Mouse (Mus musculus) heart, adult 11 months (tissue): ENCODE measurements around the gene Rab11fip4.

ENCODE experiments used
- DNase-seq: peaks from one replicate; pipeline ENCODE4 v3.0.0; 2022

Rab11fip4 gene

DNA sequence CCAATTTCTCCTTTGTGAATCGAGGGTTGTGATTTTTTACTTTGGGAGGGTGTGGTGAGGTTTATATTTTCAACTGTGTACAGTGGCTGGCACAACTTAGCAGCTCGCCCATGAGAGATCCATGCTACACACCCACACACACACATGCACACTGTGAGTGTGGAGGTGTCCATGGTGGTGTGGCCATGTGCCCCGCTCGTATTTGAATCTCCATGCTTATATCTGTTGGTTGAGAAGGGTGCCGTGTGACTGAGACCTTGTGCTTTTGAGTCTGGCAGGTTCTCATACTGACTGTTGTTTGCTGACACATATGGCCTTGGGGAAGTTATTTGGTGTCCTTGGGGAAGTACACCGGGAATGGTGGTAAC, 123.7 kb downstream of the Rab11fip4 start:
- DNase-seq: no peak

DNA sequence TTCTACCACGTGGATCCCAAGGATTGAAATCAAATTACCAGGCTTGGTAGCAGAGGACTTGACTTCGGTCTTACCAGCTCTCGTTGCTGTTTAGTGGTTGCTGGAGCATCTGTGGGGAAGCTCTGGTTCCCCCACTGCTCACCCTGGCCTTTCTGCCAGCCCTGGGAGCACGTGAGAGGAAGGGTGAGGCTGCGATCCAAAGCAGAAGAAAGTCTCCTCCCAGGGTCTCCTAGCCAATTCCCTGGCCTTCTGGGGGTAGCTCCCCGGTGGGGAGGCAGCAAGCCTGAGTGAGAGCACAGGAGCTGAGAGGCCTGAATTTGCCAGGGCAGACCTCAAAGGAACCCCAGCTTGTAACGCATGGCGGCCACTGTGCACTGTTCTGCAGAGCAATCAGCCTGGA, 124.3 kb downstream of the Rab11fip4 start:
- DNase-seq: peak; percentile 94

DNA sequence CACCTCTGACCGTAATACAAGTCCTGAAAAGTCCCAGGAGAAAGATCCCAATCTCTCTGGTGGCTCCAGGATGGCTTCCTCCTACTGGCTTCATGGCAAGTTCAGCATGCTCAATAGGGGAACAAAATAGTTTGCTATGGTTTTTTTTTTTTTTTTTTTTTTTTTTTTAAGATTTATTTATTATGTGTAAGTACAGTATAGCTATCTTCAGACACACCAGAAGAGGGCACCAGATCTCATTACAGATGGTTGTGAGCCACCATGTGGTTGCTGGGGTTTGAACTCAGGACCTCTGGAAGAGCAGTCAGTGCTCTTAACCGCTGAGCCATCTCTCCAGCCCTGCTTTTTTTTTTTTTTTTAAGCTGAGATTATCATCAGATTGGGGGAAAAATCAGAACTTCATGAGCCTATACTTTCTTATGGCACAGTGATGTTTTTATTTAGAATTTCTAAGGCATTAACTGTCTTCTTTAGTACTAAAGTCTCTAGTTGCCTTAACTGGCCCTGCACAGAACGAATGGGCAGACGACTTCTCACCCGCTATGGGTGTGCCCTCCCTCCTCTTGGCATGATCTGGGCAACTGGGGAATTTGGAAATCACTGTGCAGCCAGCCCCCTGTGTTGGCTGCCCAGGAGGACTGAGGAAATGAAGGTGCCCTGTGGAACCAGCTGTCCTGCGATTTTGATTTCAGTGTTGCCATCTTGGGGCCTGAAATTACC, 124.9 kb downstream of the Rab11fip4 start:
- no peak for DNase-seq

DNA sequence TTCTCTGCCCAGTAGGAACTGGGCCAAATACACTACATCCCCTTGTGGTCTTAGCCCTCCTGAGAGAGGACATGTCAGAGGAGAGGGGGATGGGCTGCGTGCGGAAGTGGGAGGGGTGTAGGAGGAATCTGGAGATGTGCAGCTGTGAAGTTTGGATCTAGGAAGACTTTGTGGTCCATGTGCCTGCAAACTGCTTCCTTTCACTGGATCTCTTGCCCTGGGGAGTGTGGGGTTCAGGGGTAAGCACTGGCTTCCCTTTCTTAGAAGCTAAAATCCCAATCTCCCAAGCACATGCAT, 125.4 kb downstream of the Rab11fip4 start:
- DNase-seq: no peak

DNA sequence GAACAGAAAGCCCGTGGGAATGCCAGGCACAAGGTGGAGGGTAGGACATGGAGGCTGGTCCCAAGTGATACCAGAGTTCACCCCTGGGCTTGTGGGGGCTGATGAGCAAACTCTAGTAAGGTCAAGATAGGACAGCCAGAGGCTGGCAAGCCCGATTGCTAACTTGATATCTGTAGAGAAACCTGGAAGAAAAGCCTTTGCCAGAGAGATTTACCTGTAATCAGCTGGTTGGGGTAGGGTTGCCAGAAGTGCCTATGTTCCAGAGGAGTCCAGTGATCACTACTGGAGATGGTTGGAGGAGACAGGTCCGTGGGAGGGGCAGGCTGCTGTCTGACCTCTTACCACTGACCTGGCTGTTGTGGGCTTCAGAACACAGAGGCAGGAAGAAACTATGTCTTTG, 126.3 kb downstream of the Rab11fip4 start:
- DNase-seq: no peak

DNA sequence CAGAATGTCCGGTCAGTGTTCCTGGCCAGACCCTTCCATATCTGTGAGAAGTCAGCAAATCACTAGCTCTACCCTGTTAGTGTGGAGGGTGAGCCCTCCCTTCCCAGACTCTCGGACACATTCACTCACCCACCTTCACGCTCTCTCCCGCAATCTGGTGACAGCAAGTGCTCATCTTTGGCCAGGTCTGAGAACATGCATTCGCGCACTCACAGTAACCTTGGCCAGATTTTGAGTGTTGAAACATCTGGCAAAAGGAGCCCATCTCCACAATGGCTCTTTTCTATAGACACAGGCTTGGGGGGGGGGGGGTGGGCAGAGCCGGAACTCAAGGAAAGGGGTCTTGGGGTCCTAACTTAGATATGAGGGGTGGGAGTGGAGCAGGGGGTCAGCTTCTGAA, 126.8 kb downstream of the Rab11fip4 start:
- DNase-seq: no peak

DNA sequence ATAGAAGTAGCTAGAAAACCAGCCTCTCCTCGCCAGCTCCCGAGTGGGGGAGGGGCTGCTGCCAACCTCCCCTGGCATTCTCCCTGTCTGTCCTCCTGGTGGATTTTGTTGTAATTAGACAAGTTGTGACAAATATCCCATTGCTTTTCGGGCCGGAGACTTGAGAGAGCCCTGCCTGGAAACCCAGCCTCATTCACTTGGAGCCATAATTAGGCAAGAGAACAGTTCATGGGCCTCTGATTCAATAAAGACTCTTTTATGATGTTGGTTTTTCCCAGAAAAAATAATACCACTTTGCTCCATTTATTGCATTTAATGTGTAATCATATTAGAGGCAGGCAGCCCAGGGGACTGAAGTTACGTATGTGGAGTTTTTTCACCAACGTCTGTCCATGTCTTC, 127.2 kb downstream of the Rab11fip4 start:
- DNase-seq: no peak

DNA sequence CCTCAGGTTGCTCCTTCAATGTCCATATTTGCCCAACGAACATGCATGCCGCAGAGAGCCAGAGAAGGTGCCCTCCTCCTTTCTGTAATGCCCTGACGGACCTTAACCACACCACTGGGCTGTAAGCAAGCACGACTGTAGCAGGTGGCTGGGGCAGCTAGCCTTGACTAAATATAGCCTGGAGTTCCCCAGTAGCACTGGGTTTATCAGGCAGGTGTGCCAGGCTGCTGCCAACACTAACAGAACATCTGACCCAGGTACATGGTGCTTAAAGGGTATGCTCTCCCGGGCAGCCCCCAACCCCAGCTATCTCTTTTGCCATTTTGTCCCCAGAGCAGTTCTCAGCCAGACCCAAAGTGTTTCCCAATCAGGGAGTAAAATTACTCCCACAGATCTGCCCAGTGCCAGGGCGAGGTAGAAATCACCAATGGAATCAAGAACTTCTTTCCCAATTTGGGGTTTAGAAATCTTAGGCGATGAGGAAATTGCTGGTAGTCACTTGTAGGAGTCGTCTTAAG, 127.9 kb downstream of the Rab11fip4 start:
- peak; percentile 93 for DNase-seq

DNA sequence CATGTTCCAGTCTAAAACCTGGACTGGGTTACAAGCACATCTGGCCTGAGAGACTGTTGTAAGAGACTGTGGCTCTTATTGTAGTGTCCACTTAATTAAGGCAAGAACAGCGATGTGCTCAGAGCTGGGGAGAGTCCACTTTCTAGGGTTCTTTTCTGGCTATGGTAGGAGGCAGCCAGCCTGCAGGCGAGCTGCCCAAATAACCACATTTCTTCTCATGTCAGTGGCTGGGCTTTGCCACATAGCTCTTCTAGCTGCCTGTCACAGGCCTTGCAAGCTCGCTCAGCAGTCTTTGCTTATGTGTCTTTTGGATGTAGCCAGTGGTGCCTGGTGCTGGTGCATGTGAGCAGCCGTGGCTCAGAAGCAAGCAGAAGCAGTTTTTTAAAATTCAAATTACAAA, 129.7 kb downstream of the Rab11fip4 start:
- DNase-seq: no peak

DNA sequence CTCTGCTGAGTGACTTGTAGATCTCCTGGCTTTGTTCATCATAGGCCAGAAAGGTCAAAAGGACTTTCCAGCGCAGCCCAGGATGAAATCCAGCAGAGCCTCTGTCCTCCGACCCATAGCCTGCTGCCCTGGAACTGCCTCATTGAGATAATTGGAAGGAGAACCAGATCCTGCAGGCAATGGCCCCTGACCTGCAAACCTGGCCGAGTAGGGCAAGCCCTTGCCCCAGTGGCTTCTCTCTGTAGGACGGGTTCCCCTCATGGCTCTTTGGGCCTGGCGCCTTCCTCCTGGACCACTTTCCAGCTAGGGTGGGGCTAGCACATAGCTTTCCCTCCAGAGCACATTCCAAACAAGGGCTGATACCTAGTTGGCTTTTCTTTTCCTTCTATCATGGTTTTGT, 131.8 kb downstream of the Rab11fip4 start:
- DNase-seq: peak; percentile 93

DNA sequence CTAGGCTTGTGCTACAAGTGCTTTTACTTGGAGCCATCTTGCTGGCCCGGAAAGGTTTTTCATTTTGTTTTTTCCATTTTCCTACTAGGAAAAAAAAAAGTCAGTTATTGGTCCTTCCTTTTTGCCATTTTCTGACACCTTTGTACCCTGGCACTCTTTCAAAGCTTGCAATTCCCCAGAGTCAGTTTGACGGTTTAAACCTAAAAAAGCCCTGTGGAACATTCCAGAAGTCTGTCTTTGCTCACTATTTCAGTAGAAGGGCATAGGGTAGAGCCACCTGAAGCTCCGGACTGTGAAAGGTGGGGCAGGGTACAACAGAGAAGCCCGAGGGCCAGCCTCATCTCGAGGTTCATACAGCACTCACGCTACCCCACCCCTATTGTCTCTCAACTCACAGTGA, 134.0 kb downstream of the Rab11fip4 start:
- no peak for DNase-seq

DNA sequence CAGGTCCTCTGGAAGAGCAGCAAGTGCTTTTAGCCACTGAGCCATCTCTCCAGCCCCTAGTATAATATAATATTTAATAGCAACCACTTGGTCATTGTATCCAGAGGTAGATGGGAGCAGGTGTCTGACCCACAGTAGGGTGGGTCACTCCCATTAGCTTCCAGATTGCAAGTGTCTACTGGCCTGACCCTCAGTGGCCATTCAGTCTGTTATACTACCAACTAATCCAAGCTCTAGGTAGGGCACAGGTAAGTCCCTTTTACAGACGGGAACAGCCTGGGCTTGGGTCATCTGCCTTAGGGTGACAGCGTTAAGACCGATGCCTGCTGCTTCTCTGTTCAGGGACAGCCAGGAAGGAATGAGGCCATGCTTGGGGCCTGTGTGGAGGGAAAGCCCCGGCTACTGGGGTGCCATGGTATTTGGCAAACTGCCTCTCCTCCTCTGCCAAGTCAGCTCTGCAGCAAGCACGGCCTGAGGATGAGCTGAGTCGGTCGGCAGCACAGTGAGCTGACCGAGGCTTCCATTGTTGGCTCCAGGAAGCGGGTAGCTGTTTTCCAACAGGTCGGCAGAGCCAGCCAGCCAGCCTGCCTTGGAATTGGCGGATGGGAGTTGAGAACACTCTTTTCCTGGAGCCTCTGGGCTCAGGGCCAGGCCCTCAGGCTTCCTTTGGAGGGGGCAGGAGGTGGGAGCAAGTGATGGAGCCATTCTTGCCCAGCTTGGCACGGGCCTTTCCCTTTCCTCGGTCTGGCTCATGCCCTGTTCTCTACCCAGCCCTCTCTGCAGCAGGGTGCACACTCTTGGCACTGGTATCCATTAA, 138.4 kb downstream of the Rab11fip4 start:
- peak; percentile 98 for DNase-seq

DNA sequence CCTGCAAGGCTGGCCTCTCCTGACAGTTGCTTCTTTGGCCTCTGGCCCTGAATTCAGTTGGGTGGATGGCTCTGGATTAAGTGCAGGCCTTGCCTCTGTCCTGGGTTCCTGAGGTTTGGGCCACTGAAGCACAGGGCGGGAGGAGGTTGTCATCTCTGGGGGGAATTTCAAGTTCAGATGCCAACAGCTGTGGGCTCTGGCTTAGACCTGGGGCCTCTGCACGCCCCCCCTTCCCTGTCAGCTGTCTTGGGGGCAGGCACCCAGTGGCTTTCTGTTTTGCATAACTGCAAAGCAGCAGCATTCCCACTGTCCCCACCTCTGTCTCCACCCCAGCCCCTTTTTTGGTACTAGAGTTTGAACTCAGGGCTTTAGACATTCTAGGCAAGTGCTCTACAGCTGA, 139.4 kb downstream of the Rab11fip4 start:
- peak; percentile 80 for DNase-seq

DNA sequence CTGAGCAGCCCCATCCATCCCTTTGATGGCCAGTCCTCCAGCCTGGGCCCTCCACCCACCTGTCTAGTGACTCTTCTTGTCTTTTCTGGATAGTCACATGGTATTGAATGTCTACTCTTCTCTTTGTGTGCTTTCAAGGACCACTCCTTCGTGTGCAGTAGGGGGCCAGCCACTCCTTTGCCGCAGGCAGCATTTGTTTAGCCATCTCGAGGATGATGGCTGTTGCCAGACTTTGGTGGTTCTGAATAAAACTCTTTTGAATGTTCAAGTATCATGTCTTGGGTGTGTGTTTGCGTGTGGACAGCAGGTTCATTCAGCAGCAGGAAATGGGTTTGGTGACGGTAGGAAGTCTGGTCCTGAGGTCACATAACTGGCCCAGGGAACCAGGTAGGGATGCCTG, 140.5 kb downstream of the Rab11fip4 start:
- peak; percentile 62 for DNase-seq

DNA sequence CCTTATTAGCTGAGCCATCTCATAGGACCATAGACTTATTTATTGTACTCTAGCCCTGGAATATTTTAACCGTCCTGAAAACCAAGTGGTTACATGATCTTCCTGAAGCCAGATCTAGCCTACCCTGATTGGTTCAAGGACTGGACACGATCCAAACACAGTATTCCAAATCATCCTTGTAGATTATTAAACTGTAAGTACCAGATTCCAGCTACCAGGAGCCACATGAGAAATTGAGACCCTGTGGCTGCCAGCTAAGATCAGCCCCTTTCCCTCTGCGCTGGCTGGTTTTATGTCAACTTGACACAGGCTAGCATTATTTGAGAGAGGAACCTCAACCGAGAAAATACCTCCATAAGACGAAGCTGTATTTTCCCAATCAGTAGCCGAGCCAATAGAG, 142.0 kb downstream of the Rab11fip4 start:
- no peak for DNase-seq

DNA sequence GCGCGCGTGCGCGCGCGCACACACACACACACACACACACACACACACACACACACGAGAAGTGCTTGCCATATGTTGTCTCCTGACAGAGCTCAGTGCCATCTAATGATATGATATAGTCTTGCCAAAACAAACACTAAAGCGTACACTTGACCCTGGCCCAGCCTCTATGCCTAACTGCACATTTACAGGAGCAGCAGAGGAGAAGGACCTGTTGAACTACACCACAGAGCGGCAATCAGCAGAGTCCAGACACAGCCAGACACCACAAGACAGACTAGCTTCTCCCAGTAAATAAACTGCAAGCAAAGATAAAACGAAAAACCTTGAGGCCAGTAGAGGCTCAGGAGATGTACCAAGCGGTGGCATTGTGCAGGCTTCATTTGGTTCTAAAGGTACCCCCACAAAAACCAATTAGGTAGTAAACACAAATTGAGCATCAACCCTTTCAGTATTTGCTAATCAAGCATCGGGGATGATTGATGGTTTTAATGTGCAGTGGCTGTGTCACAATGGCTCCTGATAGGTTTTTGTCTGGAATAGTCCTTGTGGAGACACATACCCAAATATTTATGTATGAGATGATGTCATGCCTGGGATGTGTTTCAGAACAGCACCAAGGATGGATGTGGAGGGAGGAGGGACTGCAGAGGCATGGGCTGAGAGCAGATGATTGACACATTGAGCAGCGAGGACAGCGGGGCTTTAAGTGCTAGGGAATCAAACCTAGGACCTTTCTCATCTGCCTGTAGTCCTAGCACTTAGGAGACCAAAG, 145.4 kb downstream of the Rab11fip4 start:
- DNase-seq: no peak

DNA sequence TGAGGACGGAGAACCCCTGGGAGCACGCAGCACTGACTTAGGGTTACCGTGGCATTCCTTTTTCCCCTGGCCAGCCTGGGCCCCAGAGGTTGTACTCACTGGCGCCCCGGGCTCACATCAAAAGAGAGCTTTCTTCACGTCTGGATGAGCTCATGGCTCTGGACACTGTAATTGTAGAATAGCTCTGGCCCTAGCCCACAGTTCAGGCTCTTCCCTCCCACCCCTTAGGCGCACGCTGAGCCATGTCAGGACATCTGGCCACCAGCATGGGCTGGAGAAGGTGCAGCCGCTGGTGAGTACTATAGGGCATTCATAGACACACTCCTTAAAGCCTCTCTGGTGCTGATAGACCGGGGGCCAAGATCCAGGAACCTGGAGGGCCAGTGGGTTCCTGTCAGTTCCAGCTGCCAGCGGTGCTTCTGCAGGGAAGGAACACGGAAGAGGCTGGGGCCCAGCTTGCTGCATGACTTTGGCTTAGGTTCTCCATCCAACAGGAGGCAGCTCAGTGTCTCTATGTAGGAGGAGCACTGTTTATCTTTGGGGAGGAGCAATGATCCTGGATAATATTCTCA, 146.2 kb downstream of the Rab11fip4 start:
- DNase-seq: peak; percentile 92

DNA sequence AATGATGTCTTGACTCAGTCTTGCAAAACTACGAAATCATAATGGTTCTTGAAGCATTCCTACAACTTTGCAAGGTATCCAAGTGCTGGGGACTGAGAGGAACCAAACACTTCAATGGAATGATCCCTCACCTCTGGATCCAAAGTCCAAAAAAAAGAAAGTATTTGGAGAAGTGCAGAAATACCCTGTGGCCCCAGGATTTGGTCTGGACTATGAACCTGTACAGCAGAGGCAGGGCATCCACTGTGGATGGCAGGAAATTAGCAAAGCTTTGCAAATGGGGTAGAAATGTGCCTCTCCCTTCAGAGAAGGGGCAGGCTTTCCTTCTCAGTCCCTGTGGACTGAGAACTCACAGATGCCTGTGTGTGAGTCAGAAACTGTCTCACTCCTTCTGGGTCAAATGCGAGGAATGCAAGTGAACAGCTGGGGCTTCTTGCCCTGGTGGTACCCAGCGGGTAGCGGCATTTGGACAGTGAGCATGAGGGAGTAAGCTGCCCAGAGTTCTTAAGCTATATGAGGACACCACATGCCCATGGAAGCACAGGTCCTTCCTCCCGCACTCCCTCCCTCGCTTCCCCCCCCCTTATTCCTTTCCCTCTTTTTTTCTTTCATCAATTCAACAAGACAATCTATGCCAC, 147.0 kb downstream of the Rab11fip4 start:
- no peak for DNase-seq

DNA sequence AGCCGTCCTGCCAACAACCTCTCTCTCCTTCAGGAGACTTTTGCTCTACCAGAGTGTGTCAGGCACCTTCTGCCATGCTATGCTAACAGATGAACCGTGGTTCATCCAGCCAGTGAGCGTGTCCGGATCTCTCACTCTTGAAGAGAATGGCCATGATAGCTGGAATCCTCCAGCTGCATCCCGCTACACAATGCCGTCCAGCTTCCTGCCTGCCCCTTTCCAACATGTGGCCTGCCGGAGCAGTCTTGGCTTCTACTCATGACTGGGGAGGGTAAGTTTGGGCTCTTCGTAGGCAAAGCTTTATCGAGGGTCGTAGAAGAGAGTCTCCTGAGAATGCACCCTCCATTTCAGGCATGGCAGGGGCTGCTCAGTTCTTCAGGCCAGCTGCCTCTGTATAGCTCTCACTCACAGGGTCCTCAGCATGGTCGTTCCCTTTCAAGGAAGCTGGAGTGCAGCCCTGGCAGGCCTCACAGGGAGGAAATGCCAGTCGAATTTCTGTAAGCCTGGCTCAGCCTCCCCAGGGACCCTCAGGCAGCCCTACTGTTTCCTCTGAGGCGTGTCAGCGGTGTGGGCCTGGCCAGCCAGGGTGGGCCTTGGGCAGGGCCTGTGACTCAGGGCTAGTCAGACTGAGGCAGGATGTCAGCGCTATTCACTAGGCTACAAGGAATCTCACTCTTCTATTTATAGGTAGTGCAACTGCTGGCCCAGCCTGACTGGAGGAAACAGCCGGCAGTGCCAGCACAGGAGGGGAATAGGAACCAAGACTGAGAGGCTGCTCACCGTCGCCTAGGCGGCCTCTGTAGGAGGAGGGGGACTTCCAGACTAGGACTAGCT, 147.9 kb downstream of the Rab11fip4 start:
- peak; percentile 99 for DNase-seq

DNA sequence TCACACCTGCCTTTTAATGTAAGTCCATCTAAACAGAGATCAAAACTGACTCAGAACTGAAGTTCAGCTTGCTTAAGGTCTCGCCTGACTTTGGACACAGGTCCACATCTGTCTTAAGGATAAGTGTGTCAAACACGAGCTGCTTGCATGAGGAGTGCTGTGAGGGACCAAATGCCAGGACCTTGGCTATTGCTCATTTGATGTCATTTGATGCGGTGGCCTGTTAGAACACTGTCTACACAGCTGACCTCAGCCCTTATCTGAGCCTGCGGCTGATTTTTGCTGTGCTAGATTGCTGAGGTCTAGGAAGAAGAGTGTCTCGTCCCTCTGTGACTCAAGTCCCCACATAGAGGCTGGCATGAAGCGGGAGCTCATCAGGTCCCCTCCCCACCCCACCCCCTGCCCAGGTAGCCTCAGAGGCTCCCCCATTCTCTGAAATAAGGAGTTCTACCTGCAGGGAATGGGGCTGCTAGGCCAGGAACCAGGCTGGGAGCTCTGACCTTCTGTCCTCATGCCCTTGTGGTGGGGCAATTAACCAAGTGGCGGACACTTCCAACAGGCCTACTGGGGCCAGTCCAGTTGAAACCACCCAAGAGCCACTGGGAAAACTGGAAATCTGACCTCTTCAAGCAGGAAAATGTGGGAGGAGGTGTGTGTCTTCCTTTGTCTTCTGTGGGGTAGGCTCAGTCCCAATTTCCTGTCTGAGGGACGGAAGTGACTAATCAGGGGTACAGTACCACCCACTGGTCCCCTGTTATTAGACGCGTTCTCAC, 149.9 kb downstream of the Rab11fip4 start:
- DNase-seq: peak; percentile 95

DNA sequence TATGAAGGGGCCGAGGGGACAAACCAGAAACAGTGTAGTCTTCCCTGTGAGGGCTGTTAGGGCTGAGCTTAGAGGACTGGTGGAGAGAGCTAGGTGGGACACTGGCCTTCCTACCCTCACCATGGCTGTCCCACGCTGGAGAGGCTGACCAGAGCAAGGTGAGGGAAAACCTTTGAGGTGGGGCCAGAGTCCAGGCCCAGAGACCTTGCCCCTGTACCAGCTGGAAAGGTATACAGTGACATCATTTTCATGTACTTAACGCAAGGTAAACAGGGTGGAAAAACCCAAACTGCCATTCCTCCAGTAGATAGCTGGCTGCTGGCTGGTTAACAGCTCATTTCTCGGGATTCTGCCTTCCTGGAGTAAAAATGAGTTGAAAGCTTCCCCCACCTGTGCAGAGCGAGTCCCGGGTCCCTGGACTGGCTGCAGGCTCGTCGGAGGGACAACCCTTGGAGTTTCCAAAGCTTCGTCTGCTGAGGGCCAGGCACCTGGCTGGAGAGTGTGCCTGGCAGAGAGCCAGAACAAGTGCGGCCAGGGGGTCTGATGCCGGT, 155.6 kb downstream of the Rab11fip4 start:
- DNase-seq: no peak
